Mouse (Mus musculus) kidney, adult 2 months (tissue): ENCODE results near the gene Tsfm.

Experiments
- CTCF ChIP-seq: fragments of 200-500 bp; conservative IDR thresholded peaks from 2 replicates; pipeline ENCODE4 v1.5.1; 2011; ENCODE audit warnings: low read depth, mild to moderate bottlenecking, control low read depth, low read length, moderate library complexity, mixed read lengths; ENCODE audit not compliant: insufficient read depth, insufficient read length
- POLR2A ChIP-seq: fragments of 200-500 bp; IDR thresholded peaks from one replicate; pipeline ENCODE4 v1.6.1; 2011; ENCODE audit warnings: low read depth, low read length, control low read depth

DNA sequence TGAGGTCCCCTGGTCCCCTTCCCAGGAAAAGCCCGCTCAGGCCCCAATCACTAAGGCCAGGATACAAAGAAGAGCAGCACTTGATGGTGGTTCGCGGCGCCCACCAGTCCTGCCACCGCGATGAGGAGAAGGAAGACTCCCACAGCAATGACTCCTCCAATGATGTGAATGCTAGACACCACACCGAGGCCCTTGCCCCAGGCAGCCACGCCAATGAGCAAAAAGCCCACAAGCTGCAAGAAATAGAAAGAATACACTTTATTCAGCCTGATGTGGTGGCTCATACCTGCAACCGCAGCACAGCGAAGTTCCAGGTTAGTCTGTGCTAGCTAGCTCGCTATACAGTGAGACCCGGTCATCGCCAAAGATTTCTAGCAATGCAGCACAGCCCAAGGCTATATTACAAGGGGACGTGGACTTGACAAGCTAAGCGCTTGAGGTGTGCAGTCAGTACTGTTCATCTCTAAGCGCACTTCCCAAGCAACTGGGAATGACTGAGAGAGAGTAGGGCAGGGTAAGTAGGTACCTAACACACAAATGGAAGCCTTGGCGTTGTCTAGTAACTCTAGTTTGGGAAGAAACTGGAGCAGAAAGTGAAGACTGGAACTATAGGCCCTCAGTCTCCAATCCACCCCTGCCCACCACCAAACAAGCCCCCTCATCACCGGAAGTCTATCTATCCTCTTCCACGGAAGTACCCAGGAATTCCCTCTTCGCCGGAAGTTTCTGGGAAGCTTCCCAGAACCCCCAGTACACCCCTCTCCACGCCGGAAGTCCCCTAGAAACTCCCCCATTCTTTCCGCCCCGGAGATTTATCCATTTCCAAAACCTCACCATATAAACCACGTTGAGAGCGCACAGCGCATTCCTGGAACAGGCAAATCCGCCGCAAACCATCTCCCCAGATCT lies 38.9 kb upstream of the Tsfm start:
- no peak for TF ChIP-seq CTCF
- no peak for TF ChIP-seq POLR2A
